Mouse (Mus musculus): ENCODE data around the gene Tjap1.

- TF ChIP-seq POLR2AphosphoS2 (IDR thresholded peaks at IDR 0.05; ENCODE audit: insufficient read length, low read depth) (no peak), POLR2A (IDR thresholded peaks at IDR 0.05; ENCODE audit: insufficient read length, low read depth) (no peak), MAX (IDR thresholded peaks at IDR 0.05; ENCODE audit: low read depth) (no peak), CEBPB (IDR thresholded peaks at IDR 0.05; ENCODE audit: insufficient read depth, poor library complexity, severe bottlenecking) (no peak), MYOG (IDR thresholded peaks at IDR 0.05; ENCODE audit: control insufficient read depth in 1 of 3, insufficient read depth in 1 of 3, insufficient read length in 2 of 3, low read depth in 2 of 3) (no peak), MYOD1 (IDR thresholded peaks at IDR 0.05; ENCODE audit: control insufficient read depth in 1 of 3, insufficient read length in 2 of 3, low read depth in 2 of 3) (no peak), REST (IDR thresholded peaks at IDR 0.05; ENCODE audit: insufficient read depth, insufficient read length) (no peak)
Observed at GRCm38 (mm10) chr17:46265502-46265901, 17.3 kb downstream of the Tjap1 start.

All from myocyte (in vitro differentiated cells).